Mouse (Mus musculus): Measurements from ENCODE around the gene Tbc1d30.

GRCm38 (mm10) chr10:121316361-121316760 lies 34.7 kb downstream of the Tbc1d30 start:
- no peak for TF ChIP-seq CTCF (IDR thresholded peaks at IDR 0.05; ENCODE audit: control insufficient read depth, insufficient read depth, insufficient replicate concordance, low read depth, low read length)
- TF ChIP-seq POLR2A (IDR thresholded peaks at IDR 0.05; ENCODE audit: control insufficient read depth, low read depth, low read length): no peak
